Mouse (Mus musculus): Measurements from ENCODE around the gene Oard1.

The Oard1 gene

GRCm38 (mm10) chr17:48408526-48409291 lies 1.1 kb upstream of the Oard1 start:
- DNase-seq: peak; percentile 80 to 88

GRCm38 (mm10) chr17:48410299-48410785 lies 528 bp downstream of the Oard1 start:
- no peak for DNase-seq

- no peak for DNase-seq
These were observed 1.4 kb downstream of the Oard1 start for GRCm38 (mm10) chr17:48411241-48411640.

GRCm38 (mm10) chr17:48416011-48416410 lies 6.2 kb downstream of the Oard1 start:
- DNase-seq: peak; percentile 27 to 32

- DNase-seq: peak; percentile 85 to 88
These were observed 6.8 kb downstream of the Oard1 start for GRCm38 (mm10) chr17:48416425-48417195.

- DNase-seq: no peak
These were observed 7.7 kb downstream of the Oard1 start for GRCm38 (mm10) chr17:48417521-48417920.

- DNase-seq: peak; percentile 43 to 63
These were observed 8.4 kb downstream of the Oard1 start for GRCm38 (mm10) chr17:48418174-48418573.

- no peak for DNase-seq
These were observed 9.0 kb downstream of the Oard1 start for GRCm38 (mm10) chr17:48418781-48419180.

- no peak for DNase-seq
These were observed 9.8 kb downstream of the Oard1 start for GRCm38 (mm10) chr17:48419571-48419970.

GRCm38 (mm10) chr17:48424237-48424636 lies 14.4 kb downstream of the Oard1 start:
- peak in 1 of 2 experiments; percentile 31 for DNase-seq

- no peak for DNase-seq
These were observed 16.2 kb downstream of the Oard1 start for GRCm38 (mm10) chr17:48425823-48426612.

GRCm38 (mm10) chr17:48426991-48427750 lies 17.4 kb downstream of the Oard1 start:
- DNase-seq: no peak

GRCm38 (mm10) chr17:48427852-48428530 lies 18.2 kb downstream of the Oard1 start:
- peak; percentile 37 to 59 for DNase-seq

- no peak for DNase-seq
These were observed 20.6 kb downstream of the Oard1 start for GRCm38 (mm10) chr17:48430394-48430793.

- DNase-seq: no peak
These were observed 21.2 kb downstream of the Oard1 start for GRCm38 (mm10) chr17:48431054-48431453.

- no peak for DNase-seq
These were observed 22.6 kb downstream of the Oard1 start, which contains the start of gene Apobec2 for GRCm38 (mm10) chr17:48432158-48432980. TSS of gene Apobec2 (minus strand) at chr17:48432930.

GRCm38 (mm10) chr17:48433006-48433655 lies 23.3 kb downstream of the Oard1 start:
- DNase-seq: no peak

- no peak for DNase-seq
These were observed 24.0 kb downstream of the Oard1 start for GRCm38 (mm10) chr17:48433689-48434330.

GRCm38 (mm10) chr17:48434479-48434878 lies 24.7 kb downstream of the Oard1 start:
- DNase-seq: no peak

All from kidney, postnatal 4 days (tissue).